In genomic region chr17:46612189-46612588, GRCm38 (mm10) we compare ENCODE assay signal across 15 mouse cellular contexts. TPM values are rescaled to one million over a fixed set of nuclear protein-coding genes. Genes with fewer than 3 reads are reported as not detected.
A peak's percentile ranks its signal among the peaks of the same experiment; 100 is the strongest.
DNase-seq lines count a peak whose midpoint lies in the region; ATAC-seq and TF ChIP-seq lines count a peak whose summit lies in the region.
"Had no signal": no experiment of that assay in that cellular context is flagged by ENCODE, and none has a peak within 500 bp of the region (broad histone marks: within the 10 kb centered on the region; RNA-seq: fewer than 3 reads in every experiment).

No protein-coding gene starts in this region.

- no peaks in the 10 kb centered on the region for H3K9me3 ChIP-seq in heart, embryonic 10.5 days
- H3K9me3 ChIP-seq in kidney, embryonic 15.5 days (replicated peaks): no peaks in the 10 kb centered on the region
- no peaks in the 10 kb centered on the region for H3K9me3 ChIP-seq in embryonic facial prominence, embryonic 10.5 days
- no peaks in the 10 kb centered on the region for H3K9me3 ChIP-seq in limb, embryonic 14.5 days (ENCODE audit: control insufficient read depth, low read length)
- H3K9me3 ChIP-seq: midbrain, embryonic 13.5 days had no signal

- peak overlapping the region; percentile 75 for H3K27ac ChIP-seq in heart, embryonic 10.5 days
- no peak overlapping the region for H3K27ac ChIP-seq in heart, adult 2 months
- peak overlapping the region; percentile 87 for H3K27ac ChIP-seq in kidney, embryonic 15.5 days
- peak overlapping the region; percentile 55 for H3K27ac ChIP-seq in embryonic facial prominence, embryonic 10.5 days (replicated peaks)
- no peak overlapping the region for H3K27ac ChIP-seq in limb, embryonic 14.5 days (replicated peaks; ENCODE audit: low read depth, low read length)
- H3K27ac ChIP-seq: midbrain, embryonic 13.5 days had no signal

- intact Hi-C loops in heart, adult 2 months (cut with DNase I): no loop called here

- no peak for TF ChIP-seq EP300 in heart, adult 2 months (IDR thresholded peaks at IDR 0.05; ENCODE audit: insufficient read depth, low read depth, low read length)

- H3K27me3 ChIP-seq in heart, embryonic 10.5 days (ENCODE audit: insufficient read depth, poor library complexity, severe bottlenecking): no peaks in the 10 kb centered on the region
- H3K27me3 ChIP-seq in heart, adult 2 months (ENCODE audit: control insufficient read depth, insufficient read depth, low read length): no peaks in the 10 kb centered on the region
- H3K27me3 ChIP-seq in kidney, embryonic 15.5 days: no peaks in the 10 kb centered on the region
- no peaks in the 10 kb centered on the region for H3K27me3 ChIP-seq in embryonic facial prominence, embryonic 10.5 days (replicated peaks; ENCODE audit: low read depth, poor library complexity, severe bottlenecking)
- H3K27me3 ChIP-seq in limb, embryonic 14.5 days (ENCODE audit: control insufficient read depth, insufficient read depth, low read length): no peaks in the 10 kb centered on the region
- H3K27me3 ChIP-seq: midbrain, embryonic 13.5 days had no signal

- peaks cover 71% of the 10 kb centered on the region for H3K4me1 ChIP-seq in heart, embryonic 10.5 days
- H3K4me1 ChIP-seq in heart, adult 2 months (ENCODE audit: control insufficient read depth, insufficient read depth, low read length): peaks cover 3% of the 10 kb centered on the region; the same call in 1 of the 2 replicates
- H3K4me1 ChIP-seq in kidney, embryonic 15.5 days: peaks cover 97% of the 10 kb centered on the region
- H3K4me1 ChIP-seq in embryonic facial prominence, embryonic 10.5 days: peaks cover 85% of the 10 kb centered on the region
- H3K4me1 ChIP-seq in limb, embryonic 14.5 days (ENCODE audit: control insufficient read depth, insufficient read depth, low read length): peaks cover 57% of the 10 kb centered on the region

- 67% methylated on average over 2 of the region's 2 CpGs for WGBS in heart, embryonic 10.5 days
- 73% methylated on average over 2 of the region's 2 CpGs for WGBS in heart, adult 2 months
- WGBS in kidney, embryonic 15.5 days: 14% methylated on average over 2 of the region's 2 CpGs
- WGBS in embryonic facial prominence, embryonic 10.5 days: 71% methylated on average over 2 of the region's 2 CpGs
- WGBS in limb, embryonic 14.5 days: 15% methylated on average over 2 of the region's 2 CpGs

- peak overlapping the region; percentile 35 for H3K4me2 ChIP-seq in kidney, embryonic 15.5 days
- H3K4me2 ChIP-seq in limb, embryonic 14.5 days (replicated peaks; ENCODE audit: low read depth, low read length, severe bottlenecking): peak overlapping the region; percentile 27; the same call in 1 of the 2 replicates
- H3K4me2 ChIP-seq: midbrain, embryonic 13.5 days had no signal

- H3K36me3 ChIP-seq in heart, embryonic 10.5 days: peaks cover 13% of the 10 kb centered on the region
- no peaks in the 10 kb centered on the region for H3K36me3 ChIP-seq in heart, adult 2 months (ENCODE audit: control insufficient read depth, insufficient read depth, low read length)
- peaks cover 5% of the 10 kb centered on the region; the same call in 1 of the 2 replicates for H3K36me3 ChIP-seq in kidney, embryonic 15.5 days
- H3K36me3 ChIP-seq in embryonic facial prominence, embryonic 10.5 days (replicated peaks): peaks cover 26% of the 10 kb centered on the region
- H3K36me3 ChIP-seq in limb, embryonic 14.5 days (ENCODE audit: control insufficient read depth, insufficient read depth, low read length): no peaks in the 10 kb centered on the region; the same call in 1 of the 2 replicates
- H3K36me3 ChIP-seq: midbrain, embryonic 13.5 days had no signal

- TF ChIP-seq CTCF in heart, adult 2 months (IDR thresholded peaks at IDR 0.05): no peak

- no peak for ATAC-seq in kidney, embryonic 15.5 days (replicated peaks; ENCODE audit: low FRiP score)
- no peak for ATAC-seq in limb, embryonic 14.5 days (ENCODE audit: low FRiP score, low read depth)
- no peak for ATAC-seq in megakaryocyte, adult 5-6 weeks (ENCODE audit: poor library complexity, severe bottlenecking)
- ATAC-seq: inflammation-experienced regulatory T-cells, adult 6 months; midbrain, embryonic 13.5 days had no signal

- H3K4me3 ChIP-seq in heart, embryonic 10.5 days: no peak overlapping the region
- H3K4me3 ChIP-seq in heart, adult 2 months: no peak overlapping the region
- no peak overlapping the region for H3K4me3 ChIP-seq in kidney, embryonic 15.5 days (replicated peaks)
- H3K4me3 ChIP-seq in embryonic facial prominence, embryonic 10.5 days: no peak overlapping the region
- no peak overlapping the region for H3K4me3 ChIP-seq in limb, embryonic 14.5 days (replicated peaks; ENCODE audit: low read length)
- H3K4me3 ChIP-seq: midbrain, embryonic 13.5 days had no signal

- TF ChIP-seq POLR2A in heart, adult 2 months (IDR thresholded peaks at IDR 0.05; ENCODE audit: insufficient read depth, low read depth, low read length): no peak
- no peak for TF ChIP-seq POLR2A in limb, embryonic 14.5 days (IDR thresholded peaks at IDR 0.05; ENCODE audit: borderline replicate concordance, extremely low read depth, insufficient read depth, insufficient read length)

- no peak overlapping the region for H3K9ac ChIP-seq in heart, adult 2 months (ENCODE audit: low read depth, low read length)
- no peak overlapping the region for H3K9ac ChIP-seq in kidney, embryonic 15.5 days
- no peak overlapping the region for H3K9ac ChIP-seq in limb, embryonic 14.5 days (ENCODE audit: low read depth, low read length, severe bottlenecking)
- H3K9ac ChIP-seq: midbrain, embryonic 13.5 days had no signal

- no peaks in the 10 kb centered on the region for H3K79me2 ChIP-seq in heart, adult 2 months (replicated peaks; ENCODE audit: control insufficient read depth, insufficient read depth, low read length)

- no peak for DNase-seq in heart, embryonic 10.5 days (ENCODE audit: low spot score)
- no peak for DNase-seq in heart, adult 2 months
- DNase-seq in kidney, postnatal 14 days: no peak
- DNase-seq in embryonic facial prominence, embryonic 10.5 days (ENCODE audit: low spot score): no peak
- no peak for DNase-seq in limb, embryonic 14.5 days (ENCODE audit: low spot score)
- DNase-seq in left cerebral cortex, adult 18-20 months (ENCODE audit: low spot score in 2 of 2): no peak
- DNase-seq: cerebellum, adult 2 months; heart, postnatal 14 days; layer of hippocampus, adult 9-11 months; right cerebral cortex, postnatal 25 days; thymus, postnatal 25 days had no signal

RNA-seq across cellular contexts. Expression of gene Ptk7, which starts 17.1 kb away (rescaled TPM):
- 65.4 and 67.7 TPM in 2 replicates for polyA plus RNA-seq in heart, embryonic 10.5 days (2016; fragmentation: Nextera tagmentation; extraction: Ambion mirVana)
- 1 to 10 TPM; 2.6 TPM for total RNA-seq in heart, adult 2 months (2021)
- polyA plus RNA-seq in heart, adult 2 months (2012; rRNA removed): 2.8 and 3.1 TPM in 2 replicates
- polyA plus RNA-seq in kidney, embryonic 15.5 days (2015; fragmentation: Nextera tagmentation; extraction: Ambion mirVana): 120 and 138 TPM in 2 replicates
- polyA plus RNA-seq in embryonic facial prominence, embryonic 10.5 days (2016; fragmentation: Nextera tagmentation; extraction: Ambion mirVana): 92.5 and 95.1 TPM in 2 replicates
- polyA plus RNA-seq in limb, embryonic 14.5 days (2012; rRNA removed): 89.4 and 116 TPM in 2 replicates
- 73.8 and 84.6 TPM in 2 replicates for polyA plus RNA-seq in limb, embryonic 14.5 days (2014; fragmentation: Nextera tagmentation; extraction: Ambion mirVana)
- not detected in 2 replicates for total RNA-seq in megakaryocyte, adult 5-6 weeks (2015)
- total RNA-seq in megakaryocyte, adult 5-6 weeks (2017): 0.07 and 0.16 TPM in 2 replicates
- 10 to 100 TPM in 1 of 2 experiments, 1 to 10 TPM in 1; 9.5 to 10.1 TPM for total RNA-seq in left cerebral cortex, adult 18-20 months (2021)
- polyA plus RNA-seq: inflammation-experienced regulatory T-cells, adult 6 months had no signal

RNA-seq across cellular contexts. Expression of gene Klc4, which starts 33.6 kb away (rescaled TPM):
- polyA plus RNA-seq in heart, embryonic 10.5 days (2016; fragmentation: Nextera tagmentation; extraction: Ambion mirVana): 21.1 and 22.5 TPM in 2 replicates
- 10 to 100 TPM; 23.5 to 25.7 TPM for total RNA-seq in heart, adult 2 months (2021)
- 20.9 and 22.3 TPM in 2 replicates for polyA plus RNA-seq in heart, adult 2 months (2012; rRNA removed)
- polyA plus RNA-seq in kidney, embryonic 15.5 days (2015; fragmentation: Nextera tagmentation; extraction: Ambion mirVana): 36.9 and 42.4 TPM in 2 replicates
- polyA plus RNA-seq in embryonic facial prominence, embryonic 10.5 days (2016; fragmentation: Nextera tagmentation; extraction: Ambion mirVana): 29.0 and 32.0 TPM in 2 replicates
- 19.5 and 20.4 TPM in 2 replicates for polyA plus RNA-seq in limb, embryonic 14.5 days (2012; rRNA removed)
- polyA plus RNA-seq in limb, embryonic 14.5 days (2014; fragmentation: Nextera tagmentation; extraction: Ambion mirVana): 19.3 and 21.5 TPM in 2 replicates
- 3.5 and 4.9 TPM in 2 replicates for total RNA-seq in megakaryocyte, adult 5-6 weeks (2015)
- 13.1 and 15.0 TPM in 2 replicates for total RNA-seq in megakaryocyte, adult 5-6 weeks (2017)
- total RNA-seq in left cerebral cortex, adult 18-20 months (2021): 10 to 100 TPM; 24.3 to 26.2 TPM

RNA-seq across cellular contexts. Expression of gene Mrpl2, which starts 33.8 kb away (rescaled TPM):
- polyA plus RNA-seq in heart, embryonic 10.5 days (2016; fragmentation: Nextera tagmentation; extraction: Ambion mirVana): 131 and 151 TPM in 2 replicates
- total RNA-seq in heart, adult 2 months (2021): 100 to 1,000 TPM; 112 to 132 TPM
- polyA plus RNA-seq in heart, adult 2 months (2012; rRNA removed): 71.5 and 87.8 TPM in 2 replicates
- 108 and 124 TPM in 2 replicates for polyA plus RNA-seq in kidney, embryonic 15.5 days (2015; fragmentation: Nextera tagmentation; extraction: Ambion mirVana)
- polyA plus RNA-seq in embryonic facial prominence, embryonic 10.5 days (2016; fragmentation: Nextera tagmentation; extraction: Ambion mirVana): 124 and 142 TPM in 2 replicates
- 68.0 and 91.1 TPM in 2 replicates for polyA plus RNA-seq in limb, embryonic 14.5 days (2012; rRNA removed)
- polyA plus RNA-seq in limb, embryonic 14.5 days (2014; fragmentation: Nextera tagmentation; extraction: Ambion mirVana): 103 and 113 TPM in 2 replicates
- 46.2 and 67.5 TPM in 2 replicates for total RNA-seq in megakaryocyte, adult 5-6 weeks (2015)
- 42.7 and 53.9 TPM in 2 replicates for total RNA-seq in megakaryocyte, adult 5-6 weeks (2017)
- total RNA-seq in left cerebral cortex, adult 18-20 months (2021): 10 to 100 TPM; 51.8 to 53.0 TPM

RNA-seq across cellular contexts. Expression of gene Cul7, which starts 37.9 kb away (rescaled TPM):
- 44.8 and 51.3 TPM in 2 replicates for polyA plus RNA-seq in heart, embryonic 10.5 days (2016; fragmentation: Nextera tagmentation; extraction: Ambion mirVana)
- 10 to 100 TPM; 16.8 to 18.4 TPM for total RNA-seq in heart, adult 2 months (2021)
- polyA plus RNA-seq in heart, adult 2 months (2012; rRNA removed): 23.4 and 24.7 TPM in 2 replicates
- 55.5 and 59.2 TPM in 2 replicates for polyA plus RNA-seq in kidney, embryonic 15.5 days (2015; fragmentation: Nextera tagmentation; extraction: Ambion mirVana)
- 44.3 and 46.9 TPM in 2 replicates for polyA plus RNA-seq in embryonic facial prominence, embryonic 10.5 days (2016; fragmentation: Nextera tagmentation; extraction: Ambion mirVana)
- polyA plus RNA-seq in limb, embryonic 14.5 days (2012; rRNA removed): 135 and 149 TPM in 2 replicates
- polyA plus RNA-seq in limb, embryonic 14.5 days (2014; fragmentation: Nextera tagmentation; extraction: Ambion mirVana): 52.6 and 58.2 TPM in 2 replicates
- total RNA-seq in megakaryocyte, adult 5-6 weeks (2015): 1.7 and 1.9 TPM in 2 replicates
- 1.9 and 2.4 TPM in 2 replicates for total RNA-seq in megakaryocyte, adult 5-6 weeks (2017)
- total RNA-seq in left cerebral cortex, adult 18-20 months (2021): 10 to 100 TPM; 26.1 to 27.1 TPM

RNA-seq across cellular contexts. Expression of gene Srf, which starts 56.2 kb away (rescaled TPM):
- polyA plus RNA-seq in heart, embryonic 10.5 days (2016; fragmentation: Nextera tagmentation; extraction: Ambion mirVana): 10.9 and 15.7 TPM in 2 replicates
- total RNA-seq in heart, adult 2 months (2021): 100 to 1,000 TPM in 1 of 2 experiments, 10 to 100 TPM in 1; 91.5 to 106 TPM
- 223 and 227 TPM in 2 replicates for polyA plus RNA-seq in heart, adult 2 months (2012; rRNA removed)
- 9.1 and 9.5 TPM in 2 replicates for polyA plus RNA-seq in kidney, embryonic 15.5 days (2015; fragmentation: Nextera tagmentation; extraction: Ambion mirVana)
- polyA plus RNA-seq in embryonic facial prominence, embryonic 10.5 days (2016; fragmentation: Nextera tagmentation; extraction: Ambion mirVana): 5.6 and 7.0 TPM in 2 replicates
- 87.2 and 129 TPM in 2 replicates for polyA plus RNA-seq in limb, embryonic 14.5 days (2012; rRNA removed)
- polyA plus RNA-seq in limb, embryonic 14.5 days (2014; fragmentation: Nextera tagmentation; extraction: Ambion mirVana): 9.6 and 10.2 TPM in 2 replicates
- total RNA-seq in megakaryocyte, adult 5-6 weeks (2015): 28.5 and 34.0 TPM in 2 replicates
- 23.7 and 36.3 TPM in 2 replicates for total RNA-seq in megakaryocyte, adult 5-6 weeks (2017)
- total RNA-seq in left cerebral cortex, adult 18-20 months (2021): 10 to 100 TPM; 70.4 to 77.9 TPM

Comparison
In these comparisons a context has a peak if more than half of its experiments do, and no peak if none do; other contexts are left out.
1. H3K27ac ChIP-seq: peak in heart, embryonic 10.5 days (single experiment), kidney, embryonic 15.5 days (single experiment) and embryonic facial prominence, embryonic 10.5 days (single experiment); none in heart, adult 2 months (single experiment) and limb, embryonic 14.5 days (single experiment).
2. RNA of gene Ptk7, which starts 17.1 kb away (polyA plus RNA-seq): 120 to 138 TPM in kidney, embryonic 15.5 days, 92.5 to 95.1 TPM in embryonic facial prominence, embryonic 10.5 days, 73.8 to 116 TPM in limb, embryonic 14.5 days and 65.4 to 67.7 TPM in heart, embryonic 10.5 days; 2.8 to 3.1 TPM in heart, adult 2 months; every median in the first group is over 10 times any median in the second.